Mouse (Mus musculus) liver, embryonic 14.5 days (tissue): ENCODE data around the gene Rab26.

Experiments used
- CTCF ChIP-seq: IDR thresholded peaks from 2 replicates; pipeline ENCODE4 v1.5.1; 2016; ENCODE audit warnings: antibody characterized with exemption, low read depth, control low read depth
- EP300 ChIP-seq: IDR thresholded peaks from 2 replicates; pipeline ENCODE4 v1.6.1; 2016; ENCODE audit warnings: antibody characterized with exemption, low read depth

DNA sequence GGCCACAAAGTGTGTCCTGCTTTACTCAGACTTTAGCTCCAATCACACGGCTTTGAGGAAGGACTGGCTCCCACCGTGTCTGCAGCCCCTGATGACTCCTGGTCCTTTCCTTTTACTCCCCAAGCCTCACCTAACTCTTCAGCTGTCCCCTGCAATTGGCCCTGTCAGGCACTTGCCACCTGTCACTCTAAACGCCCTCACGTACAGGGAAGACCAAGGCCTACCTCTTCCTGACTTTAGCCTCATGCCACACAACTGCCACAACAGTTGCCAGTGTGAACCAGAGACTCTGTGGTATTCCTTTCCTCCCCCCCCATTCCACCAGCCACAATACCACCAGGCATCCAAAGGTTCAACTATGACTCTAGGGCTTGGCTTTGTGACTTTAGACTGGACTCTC lies 13.6 kb downstream of the Rab26 start:
- TF ChIP-seq CTCF: no peak
- TF ChIP-seq EP300: no peak
